Mouse (Mus musculus): ENCODE results near the gene St3gal2.

GRCm38 (mm10) chr8:110901839-110902578, 17.7 kb upstream of the St3gal2 start, which contains the start of gene Fuk:
- TF ChIP-seq CTCF (conservative IDR thresholded peaks at IDR 0.05; ENCODE audit: low read length): no peak
- TF ChIP-seq POU5F1 (IDR thresholded peaks at IDR 0.05; ENCODE audit: borderline replicate concordance, low read length): no peak

Measured in E14TG2a.4 (cell line).